Mouse (Mus musculus) lung, adult 18-20 months (tissue): ENCODE results near the gene Pdlim1.
"Not testable (repeated sequence)": the region's sequence is repeated elsewhere in the genome, so short reads cannot be mapped to it uniquely, and the experiment has no call there.

Experiments used
- DNase-seq, 2 experiments: peaks; one replicate each; pipeline ENCODE4 v3.0.0; 2022; ENCODE audit warnings: mixed read lengths in 2 of 2

Gene Pdlim1

DNA sequence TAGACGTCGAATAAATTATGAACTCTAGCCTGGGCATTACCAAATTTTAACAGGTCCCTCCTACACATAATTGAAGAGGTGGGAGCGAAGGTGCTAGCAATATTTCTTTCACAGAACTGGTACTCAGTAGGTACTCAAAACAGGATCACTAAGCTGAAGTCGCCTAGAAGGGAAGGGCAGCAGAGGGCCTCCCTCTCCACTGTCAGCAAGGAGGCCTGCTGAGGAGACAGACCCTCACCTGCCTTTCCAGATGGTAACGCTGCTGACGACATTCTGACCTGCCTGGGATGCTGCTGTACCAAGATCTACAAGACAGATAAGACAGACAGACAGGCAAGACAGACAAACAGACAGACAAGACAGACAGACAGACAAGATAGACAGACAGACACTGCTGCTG is 31.3 kb downstream of the Pdlim1 start:
- DNase-seq, result no peak

DNA sequence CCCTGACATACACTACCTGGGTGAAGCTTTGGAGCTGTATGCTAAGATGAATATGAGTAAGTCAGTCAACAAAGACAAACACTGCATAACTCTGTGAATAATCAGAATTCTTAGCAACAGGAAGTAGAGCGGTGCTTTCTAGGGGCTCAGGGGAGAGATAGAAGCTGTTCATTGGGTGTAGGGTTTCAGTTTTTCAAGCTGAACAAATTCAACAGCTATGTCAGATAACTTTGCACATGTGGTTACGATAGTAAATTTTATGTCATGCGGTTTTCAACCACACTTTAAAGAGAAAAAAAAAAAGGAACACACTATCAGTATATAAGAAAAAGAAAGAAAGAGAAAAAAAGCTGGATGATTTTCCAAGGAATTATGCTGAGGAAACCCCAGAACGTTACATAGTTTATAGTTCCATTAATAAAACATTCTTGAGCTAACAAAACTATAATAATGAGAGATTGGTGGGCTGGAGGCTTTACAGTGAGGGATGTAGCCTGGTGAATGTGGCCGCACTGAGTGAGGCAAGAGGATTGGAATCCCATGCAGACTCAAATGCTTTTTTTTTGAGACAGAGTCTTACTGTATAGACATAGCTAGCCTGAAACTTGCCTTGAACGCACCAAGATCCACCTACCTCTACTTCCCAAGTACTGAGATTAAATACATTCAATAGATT is 33.3 kb downstream of the Pdlim1 start:
- DNase-seq, result no peak

DNA sequence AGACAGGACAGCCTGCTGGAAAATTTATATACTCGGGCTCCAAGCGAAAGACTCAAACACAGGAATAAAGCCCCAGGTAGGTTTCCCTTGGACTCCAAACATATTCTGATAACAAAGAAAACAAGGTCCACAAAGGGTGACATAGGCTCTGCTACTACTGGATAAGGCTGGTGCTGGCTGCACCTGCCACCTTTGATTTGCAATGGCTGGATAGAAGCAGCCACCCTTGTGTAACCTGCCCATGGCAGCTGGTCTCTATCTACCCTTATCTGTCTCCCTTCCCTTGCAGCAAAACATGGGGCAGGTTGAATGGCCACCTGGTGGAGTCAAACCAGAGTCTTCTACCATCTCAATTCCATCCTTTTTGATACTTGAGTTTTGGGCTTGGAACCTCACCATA is 39.1 kb downstream of the Pdlim1 start:
- no peak for DNase-seq

DNA sequence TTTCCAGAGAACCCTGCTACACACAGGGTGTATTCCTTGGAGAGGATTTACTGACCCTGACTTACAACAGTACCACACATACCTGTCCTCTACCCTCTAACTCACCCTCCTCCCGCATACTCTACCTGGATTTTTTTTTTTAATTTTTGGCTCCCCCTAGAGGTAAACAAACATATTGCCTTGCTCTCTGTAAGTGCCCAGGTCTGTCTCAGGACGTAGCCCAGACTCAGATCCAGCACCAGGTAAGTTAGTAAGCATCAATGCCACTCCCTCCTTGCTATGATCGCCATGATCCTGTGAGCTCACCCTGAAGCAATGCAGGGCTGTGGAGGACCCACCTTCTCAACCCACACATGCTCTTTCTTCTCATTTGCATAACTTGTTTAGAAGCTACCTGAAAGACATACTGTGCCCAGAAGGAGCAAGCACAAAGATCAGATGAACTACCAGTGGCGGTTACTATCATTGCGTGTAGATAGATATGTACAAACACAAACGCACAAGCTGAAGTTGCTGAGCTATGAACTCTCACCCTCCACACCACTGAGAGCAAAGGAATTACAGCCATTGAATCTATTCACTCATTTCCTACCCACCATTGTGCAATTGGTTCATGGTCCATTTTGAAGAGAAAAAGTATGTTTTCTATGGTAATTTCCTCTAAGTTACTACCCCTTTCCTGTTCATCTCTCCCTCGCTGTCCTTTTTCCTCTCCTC is 39.7 kb downstream of the Pdlim1 start:
- DNase-seq, result no peak

DNA sequence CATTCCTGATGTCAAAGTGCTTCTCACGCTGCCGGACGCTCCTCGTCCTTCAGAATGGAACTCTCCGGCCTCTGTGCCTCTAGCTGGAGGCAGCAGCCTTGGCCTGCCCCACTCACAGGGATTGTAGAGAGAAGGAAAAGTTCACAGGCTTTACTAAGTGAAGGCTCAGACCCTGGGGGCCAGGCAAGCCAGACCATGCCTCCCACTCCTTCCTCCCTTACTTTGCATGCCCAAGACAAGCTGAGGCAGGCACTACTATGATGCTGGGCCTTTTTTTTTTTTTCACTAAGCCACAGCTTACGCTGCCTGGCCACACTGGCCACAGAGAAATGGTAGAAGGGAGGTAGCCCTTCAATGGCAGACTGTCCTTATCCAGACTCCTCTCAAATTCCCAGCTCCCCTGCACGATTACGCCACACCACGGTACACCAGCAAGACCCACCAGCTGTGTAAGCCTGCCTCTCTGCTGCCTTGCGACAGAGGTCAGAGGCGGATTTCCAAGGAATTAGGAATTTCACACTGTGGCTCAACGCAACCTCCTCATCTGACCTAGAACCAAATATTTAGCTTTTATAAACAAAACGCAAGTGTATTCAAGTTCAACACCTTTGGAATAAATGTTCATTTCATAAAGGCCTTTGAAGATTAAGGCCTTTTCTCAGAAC is 40.4 kb downstream of the Pdlim1 start:
- no peak for DNase-seq

DNA sequence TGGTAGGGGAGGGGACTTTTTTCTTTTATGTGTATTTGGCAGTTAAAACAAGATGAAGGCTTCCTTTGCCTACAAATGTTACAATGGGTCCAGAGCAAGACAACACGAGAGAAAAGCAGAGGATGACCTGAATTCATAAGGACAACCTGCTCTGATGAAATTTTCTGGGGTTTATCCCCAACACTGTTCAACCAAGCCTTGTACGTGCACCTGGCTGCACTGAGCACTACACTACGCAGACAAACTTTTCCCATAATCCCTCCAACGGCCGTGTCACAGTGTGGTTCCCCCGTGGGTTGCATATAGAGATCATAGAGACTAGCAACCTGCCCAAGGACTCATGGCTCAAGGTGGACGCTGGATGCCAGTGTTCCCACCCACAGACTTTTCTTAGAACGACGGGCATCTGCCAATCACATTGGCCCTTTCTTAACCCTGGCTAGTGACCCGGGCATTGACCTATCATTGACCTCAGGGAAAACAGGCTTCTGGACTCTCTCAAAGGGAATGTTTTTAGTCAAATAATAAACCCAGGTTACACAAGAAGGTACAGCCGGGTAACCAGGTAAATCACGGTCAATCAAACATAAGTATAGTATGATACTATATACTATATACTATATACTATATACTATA is 45.0 kb downstream of the Pdlim1 start:
- no peak for DNase-seq

DNA sequence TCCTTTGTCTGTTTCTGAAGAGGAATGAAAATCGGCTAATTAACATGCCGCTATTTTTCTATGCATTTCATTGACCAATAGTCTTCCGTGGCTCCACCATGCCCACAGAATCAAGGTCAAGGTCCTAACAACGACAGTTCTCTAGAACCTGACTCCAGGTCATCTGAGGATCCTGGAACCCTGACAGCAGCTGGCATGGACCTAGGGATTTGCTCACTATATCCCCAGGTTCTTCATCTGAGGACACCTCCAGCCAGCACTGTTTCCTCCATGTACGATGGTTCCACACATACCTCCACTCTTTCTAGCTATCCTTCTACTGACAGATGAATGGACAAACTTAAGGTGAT is 45.9 kb downstream of the Pdlim1 start:
- DNase-seq, result no peak

DNA sequence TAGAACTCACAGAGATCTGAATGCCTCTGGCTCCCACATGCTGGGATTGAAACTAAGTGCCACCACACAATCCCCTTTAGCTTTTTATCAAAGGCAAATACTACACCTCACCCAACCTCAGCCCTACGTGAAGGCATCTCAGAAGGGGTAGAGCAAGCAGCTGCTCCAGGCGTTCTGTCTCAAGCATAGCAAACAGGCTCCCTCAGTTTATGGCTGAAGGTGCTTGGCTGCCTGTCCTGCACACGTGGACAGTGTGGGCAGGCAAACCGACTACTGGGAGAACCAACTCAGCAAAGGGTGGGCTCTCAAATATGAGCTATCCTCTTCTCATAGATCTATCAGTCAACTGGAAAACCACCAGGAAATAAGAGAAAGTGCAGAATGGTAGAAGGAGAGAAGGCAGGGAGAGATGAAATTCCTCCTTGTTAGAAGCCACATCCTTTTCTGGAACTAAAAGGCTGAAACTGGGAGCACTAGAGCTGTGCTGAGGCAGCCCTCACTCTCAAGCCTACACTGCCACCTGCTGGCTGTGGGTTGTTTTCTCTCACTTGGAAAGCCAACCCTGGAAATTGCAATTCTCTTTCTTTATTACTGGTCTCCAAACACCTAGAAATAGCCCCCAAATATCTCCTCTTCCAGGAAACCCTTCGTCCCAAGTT is 46.4 kb downstream of the Pdlim1 start:
- DNase-seq, result peak; percentile 34 to 51

DNA sequence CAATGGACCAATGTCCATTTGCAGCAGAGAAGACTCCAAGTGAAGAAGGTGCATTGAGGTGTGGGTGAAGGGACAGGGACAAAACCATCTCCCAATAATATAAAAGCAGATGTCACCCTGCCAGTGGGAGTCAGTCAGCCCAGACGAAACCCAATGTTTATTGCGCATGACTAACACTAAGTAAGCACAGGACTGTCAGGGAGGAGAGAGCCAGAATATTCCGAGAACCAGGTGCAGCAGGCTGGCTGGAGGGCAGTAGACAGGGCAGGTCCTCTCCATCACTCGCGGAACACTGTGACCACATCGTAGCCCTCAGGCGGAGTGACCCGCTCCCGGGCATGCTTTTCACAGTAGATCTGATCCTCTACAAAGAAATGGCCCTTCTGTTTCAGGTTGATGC is 49.3 kb downstream of the Pdlim1 start:
- DNase-seq, result not testable (repeated sequence)

DNA sequence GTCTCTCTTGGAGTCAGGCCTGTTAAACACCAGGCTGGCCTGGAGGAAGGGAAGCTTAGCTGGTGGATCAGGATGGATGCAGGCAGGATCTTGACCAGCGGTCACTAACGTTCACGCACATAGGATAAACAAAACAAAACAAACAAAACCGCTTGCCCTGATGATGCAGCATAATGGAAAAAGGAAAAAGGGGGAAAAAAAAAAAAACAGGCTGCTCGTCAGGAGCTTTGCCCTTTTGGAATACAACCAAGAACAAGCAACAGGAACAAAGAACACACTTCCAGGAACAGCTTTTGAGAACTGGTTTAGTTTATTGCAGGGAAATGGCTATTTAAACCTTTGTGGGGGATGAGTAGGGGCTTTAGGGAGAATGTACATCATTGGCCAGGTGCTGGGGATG is 50.8 kb downstream of the Pdlim1 start:
- no peak for DNase-seq

DNA sequence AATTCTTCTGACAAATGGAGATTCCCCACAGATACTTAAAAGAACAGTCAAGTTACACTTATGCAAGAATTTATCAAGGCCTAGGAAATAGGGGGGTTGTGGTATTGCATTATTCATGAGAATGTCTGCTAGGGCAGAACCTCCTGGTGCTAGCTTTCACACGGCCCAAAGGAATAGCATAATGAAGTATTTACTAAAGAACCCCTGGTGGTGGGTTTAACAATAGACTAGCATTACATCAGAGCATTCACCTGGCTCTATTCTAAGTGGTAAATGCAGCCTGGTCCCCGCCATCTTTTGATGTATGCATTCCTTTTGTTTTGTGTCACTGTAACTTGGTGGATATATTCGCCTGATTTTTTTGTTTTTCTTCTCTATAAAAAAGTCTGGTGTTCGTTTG is 68.7 kb downstream of the Pdlim1 start:
- DNase-seq, result not testable (repeated sequence)

DNA sequence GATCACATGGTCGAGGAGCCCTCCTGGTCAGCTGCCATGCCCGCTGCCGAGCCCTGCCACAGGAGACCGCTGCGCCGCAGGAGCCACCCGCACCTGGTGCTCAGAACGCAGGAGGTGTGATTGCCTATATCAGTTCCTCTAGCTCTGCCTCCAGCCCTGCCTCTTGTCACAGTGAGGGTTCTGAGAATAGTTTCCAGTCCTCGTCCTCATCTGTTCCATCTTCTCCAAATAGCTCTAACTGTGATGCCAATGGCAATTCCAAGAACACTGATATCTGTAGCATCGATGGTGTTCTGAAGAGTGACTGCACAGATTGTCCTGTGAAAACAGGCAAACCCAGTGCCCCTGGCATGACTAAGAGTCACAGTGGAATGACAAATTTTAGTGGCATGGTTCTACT is 81.0 kb downstream of the Pdlim1 start:
- no peak for DNase-seq

DNA sequence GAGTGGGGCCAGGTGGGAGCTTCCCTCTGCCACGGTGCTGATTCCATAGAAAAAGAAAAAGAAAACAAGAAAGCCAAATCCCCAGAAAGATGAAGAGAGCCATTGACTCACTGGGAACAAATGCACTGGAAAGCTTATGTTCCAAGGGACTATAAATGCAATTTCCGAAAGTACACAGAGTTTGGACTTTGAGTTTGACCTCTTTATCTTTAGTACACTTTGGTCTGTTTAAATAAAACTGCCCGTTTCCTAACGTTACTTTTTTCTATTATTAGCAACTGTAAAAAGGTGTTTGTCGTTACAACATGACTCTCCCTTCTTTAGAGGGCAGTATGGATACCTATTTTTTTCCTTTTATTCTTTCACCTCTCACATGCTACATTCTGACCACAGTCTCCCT is 84.5 kb downstream of the Pdlim1 start, which contains the start of gene Cyp2c70:
TSS of gene Cyp2c70 (minus strand) at position 174 of the 400 bp plus-strand sequence.
- DNase-seq, result no peak

DNA sequence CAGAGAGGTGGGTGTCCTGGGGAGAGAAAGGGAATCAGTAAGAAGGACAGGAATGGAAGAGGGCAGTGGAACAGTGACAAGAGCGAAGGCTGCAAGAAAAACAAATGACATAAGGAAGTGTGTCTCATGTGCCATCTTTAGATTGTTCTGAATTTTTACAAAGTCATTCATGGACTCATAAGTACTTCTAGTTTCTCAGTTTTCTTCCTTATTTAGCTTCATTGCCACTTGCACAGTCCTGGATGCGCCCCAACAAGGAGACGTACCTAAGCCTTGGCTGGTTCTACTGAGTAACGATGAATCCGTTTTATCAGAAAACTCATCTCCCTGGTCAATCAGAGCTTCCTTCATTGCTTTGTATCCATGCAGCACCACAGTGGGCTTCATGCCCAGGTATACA is 88.0 kb downstream of the Pdlim1 start:
- DNase-seq, result no peak

DNA sequence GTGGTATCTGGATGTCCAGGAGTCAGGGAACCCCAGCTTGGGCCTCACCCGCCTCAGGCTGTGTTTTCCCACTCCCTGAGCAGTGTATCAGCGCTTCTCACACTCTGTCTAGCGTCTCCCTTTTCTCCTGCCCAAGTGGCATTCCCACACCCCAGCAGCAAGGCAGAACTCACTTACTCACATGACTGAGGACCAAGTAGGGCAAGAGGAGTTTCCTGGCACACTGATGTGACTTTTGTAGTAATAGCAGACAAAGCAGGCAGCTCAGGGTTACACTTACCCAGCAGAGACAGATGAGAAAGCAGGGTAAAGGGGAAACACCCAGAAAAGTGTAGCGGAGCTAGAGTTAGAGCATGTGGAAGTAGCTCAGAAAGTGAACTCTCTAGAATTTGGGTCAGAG is 93.3 kb downstream of the Pdlim1 start:
- no peak for DNase-seq
